Mouse (Mus musculus) spleen, postnatal 36 days (tissue): ENCODE data around the gene Gm49630.
"Not testable (repeated sequence)": the region's sequence is repeated elsewhere in the genome, so short reads cannot be mapped to it uniquely, and the experiment has no call there.

ENCODE experiments used
- DNase-seq, 2 experiments: peaks; one replicate each; pipeline ENCODE4 v3.0.0; 2022; ENCODE audit warnings: low spot score in 2 of 2, mixed read lengths in 1 of 2

Gm49630 gene

DNA sequence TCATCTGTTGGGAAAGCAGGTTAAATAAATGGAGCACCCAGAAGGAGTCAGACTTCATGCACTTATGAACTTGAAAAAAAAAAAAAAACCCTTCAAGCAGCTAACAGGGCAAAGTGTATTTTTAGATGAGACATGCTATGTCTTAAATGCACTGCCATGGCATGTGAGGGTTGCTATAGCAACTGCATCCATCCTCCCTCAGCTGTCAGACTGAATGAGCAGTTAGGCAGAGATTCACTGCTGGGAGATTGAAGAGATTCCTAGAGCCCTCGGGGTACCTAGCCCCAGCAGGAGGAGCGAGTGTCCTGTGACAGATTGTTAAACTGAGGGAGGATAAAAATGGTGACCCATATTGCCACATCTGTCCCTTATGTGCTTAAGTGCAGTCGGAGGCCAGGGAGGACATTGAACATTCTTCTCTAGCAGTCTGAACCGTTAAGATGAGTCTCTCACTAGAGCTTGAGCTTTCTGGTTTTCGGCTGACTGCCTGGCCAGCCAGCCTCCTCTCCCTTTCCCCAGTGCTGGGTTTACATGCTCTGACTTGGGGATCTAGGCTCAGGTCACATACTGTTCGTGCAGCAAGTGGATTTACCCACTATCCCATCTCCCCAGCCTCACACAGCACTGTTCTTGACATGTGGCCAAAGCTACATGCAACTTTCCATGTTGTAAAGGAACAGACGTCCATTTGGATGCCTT is 5.0 kb downstream of the Gm49630 start:
- not testable (repeated sequence) for DNase-seq

DNA sequence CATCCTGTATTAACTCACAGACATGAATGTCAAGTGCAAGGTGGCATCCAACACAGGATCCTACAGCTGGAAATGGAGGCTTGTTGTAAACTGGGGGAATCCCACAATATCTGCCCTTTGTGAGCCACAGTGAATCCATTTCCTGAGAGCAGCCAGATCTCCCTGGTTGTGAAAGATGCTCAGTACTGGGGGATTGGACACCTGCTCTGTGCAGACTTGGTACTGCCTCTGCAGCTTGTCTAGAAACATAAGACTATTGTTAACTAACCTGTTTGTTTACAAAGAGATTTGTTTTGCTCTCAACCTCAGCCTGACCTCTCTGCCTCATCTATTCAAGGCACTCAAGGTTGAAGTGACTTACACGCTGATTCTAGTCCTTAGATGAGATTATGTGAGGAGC is 5.5 kb downstream of the Gm49630 start:
- not testable (repeated sequence) for DNase-seq

DNA sequence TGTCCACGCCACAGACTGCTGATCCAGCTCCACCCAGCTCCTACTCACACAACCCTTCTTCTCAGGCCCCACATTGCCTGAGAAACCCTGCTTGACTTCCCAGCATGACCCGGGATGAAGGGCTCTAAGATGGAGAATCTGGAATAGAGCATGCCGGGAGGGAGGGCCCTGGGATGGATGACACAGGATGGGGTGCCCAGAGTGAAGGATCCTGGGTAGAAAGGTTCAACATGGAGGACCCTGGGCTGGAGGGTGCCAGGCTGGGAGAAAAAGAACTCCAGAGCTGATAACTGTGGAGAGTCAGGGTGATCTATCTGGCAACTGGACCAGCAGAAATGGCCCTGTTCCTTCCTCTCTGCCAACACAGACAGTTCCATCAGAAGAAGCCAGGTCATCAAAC is 6.2 kb downstream of the Gm49630 start:
- not testable (repeated sequence) for DNase-seq

DNA sequence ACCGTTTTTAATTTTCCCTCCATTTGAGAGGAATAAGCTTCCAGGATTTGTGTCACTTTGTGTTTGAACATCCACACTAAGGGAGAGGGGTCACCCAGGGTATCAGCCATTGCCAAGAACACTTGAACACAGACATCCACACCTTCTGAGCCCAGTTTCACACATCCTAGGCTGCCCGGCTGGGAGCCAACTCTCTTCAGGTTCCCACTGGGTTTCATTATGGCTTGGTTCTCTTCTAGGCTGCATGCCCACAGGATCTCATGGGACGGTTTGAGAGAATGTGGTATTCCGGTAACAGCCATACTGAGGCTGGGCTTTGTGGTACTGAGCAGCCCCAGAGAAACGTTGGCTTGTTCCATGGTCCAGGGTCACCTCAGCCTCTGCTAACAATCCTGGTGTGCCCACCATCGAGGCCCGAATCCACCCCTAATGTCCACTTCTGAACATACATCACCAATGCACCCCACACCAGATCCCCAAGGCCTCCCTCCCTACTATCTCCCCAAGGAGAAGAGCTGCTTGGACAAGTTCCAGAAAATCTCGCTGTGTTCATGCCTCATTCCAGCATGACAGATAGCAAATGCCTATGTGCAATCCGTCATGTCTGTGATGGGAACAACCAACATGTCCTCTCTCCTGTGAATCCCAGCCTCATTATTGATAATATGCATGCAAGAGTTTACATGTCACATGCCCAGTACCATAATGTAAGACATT is 10.9 kb downstream of the Gm49630 start:
- DNase-seq: not testable (repeated sequence)

DNA sequence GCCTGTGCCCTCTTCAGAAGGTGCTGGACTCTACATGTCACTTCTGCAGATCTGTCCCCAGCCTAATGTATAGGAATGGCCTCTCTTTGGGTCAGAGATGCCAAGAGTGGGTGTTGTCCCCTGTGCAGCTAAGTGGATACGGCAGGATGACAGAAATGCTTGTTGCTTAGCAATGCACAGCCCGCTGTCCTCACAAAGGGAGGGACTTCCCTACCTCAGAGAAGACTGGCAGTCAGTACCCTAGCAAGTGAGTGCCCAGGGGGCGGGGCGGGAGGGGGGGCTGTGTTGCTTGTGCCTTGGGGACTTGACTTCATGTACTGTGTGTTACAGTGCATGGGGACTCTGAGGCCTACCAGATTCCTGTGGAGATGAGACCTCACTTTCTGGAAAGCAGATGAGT is 12.0 kb downstream of the Gm49630 start:
- DNase-seq: not testable (repeated sequence)

DNA sequence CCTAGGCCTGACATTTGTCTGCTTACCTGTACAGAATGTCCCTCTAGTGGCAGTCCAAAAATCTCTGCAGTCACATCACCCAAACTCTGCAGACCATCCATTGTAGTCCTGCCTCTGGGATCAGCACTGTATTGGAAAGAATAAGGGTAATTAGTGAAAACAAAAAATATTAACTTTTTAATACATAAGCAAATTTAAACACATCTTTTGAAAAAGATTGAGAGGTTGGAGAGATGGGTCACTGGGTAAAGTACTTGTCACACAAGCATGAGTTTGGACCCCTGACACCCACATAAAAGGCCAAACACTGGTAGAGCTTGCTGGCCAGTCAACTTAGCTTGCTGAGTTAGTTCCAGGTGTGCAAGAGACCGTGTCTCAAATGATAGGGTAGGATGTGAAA is 19.2 kb downstream of the Gm49630 start, which contains the start of gene Ttll2:
Gene Ttll2, minus strand, starts transcription at position 101 of the 400 bp plus-strand sequence.
- not testable (repeated sequence) for DNase-seq

DNA sequence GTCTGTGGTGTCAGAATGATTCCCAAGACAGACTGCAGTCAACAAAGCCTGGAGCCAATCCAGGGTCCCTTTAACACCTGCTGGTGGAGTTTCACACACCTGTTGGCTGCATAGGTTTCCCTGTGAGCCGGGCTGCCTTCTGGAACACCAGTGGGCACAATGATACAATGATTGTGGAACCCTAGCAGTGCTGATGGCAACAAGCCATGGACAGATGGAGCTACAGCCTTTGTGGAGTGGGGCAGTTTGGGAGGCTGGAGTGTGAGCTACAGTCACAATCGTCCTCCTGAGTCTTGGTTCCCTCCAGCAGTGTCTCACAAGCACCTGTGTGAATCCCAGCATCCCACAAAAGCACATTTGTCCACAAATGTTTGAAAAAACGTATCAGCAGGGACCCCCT is 23.0 kb downstream of the Gm49630 start:
- DNase-seq: not testable (repeated sequence)

DNA sequence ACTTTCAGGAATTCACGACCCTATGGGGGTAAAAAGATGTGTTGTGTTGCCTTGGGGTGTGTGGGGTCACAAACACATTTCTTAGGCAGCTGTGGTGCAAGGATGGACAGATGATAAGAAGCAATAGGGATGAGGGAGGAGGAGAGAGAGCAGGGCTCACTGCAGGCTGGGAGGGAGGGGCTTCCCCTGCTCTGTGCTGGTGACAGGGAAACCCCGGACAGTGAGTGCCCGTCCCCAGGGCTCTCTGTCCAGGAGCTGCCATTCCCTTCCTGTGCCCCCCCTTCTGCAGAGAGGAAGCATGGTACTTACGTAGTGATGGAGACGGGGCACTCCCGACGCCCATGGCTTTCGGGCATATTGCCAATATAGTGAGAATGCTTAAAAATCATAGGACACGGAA is 34.4 kb downstream of the Gm49630 start:
- not testable (repeated sequence) for DNase-seq

DNA sequence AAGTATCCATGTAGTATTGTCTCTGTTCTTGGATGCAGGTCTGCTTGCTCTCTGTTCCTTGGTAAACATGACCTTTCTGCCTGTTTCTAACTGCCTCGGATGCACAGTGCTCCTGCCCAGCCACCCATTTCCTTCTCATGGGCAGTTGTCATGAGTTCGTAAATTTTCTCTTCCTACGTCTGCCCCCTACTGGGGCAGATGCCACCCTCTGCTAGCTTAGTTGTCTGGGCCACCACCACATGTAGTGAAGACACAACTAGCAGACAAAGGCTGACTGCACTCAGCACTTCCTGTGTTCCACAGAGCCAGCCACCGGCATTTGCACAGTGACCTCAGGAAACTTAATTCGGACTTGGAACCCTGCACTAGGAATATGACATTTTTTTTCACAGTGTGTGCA is 39.0 kb downstream of the Gm49630 start:
- DNase-seq: not testable (repeated sequence)

DNA sequence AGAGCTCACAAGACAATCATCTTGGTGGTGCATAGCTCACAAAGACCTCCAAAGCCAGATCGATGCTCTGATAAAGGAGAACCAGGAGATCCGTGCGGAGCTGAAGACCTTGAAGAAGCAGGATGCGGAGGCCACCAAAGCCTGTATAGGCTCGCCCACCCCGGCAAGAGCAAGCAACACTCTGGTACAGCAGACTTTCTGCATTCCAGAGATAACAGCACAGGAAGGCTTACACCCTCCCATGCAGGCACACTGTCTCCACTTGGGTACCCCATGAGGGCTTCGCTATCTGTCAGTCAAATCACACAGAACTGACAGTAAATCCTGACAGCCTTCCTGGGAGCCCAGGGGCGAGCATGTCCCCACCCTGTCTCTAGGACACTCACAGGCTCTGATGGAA is 45.4 kb downstream of the Gm49630 start:
- DNase-seq: not testable (repeated sequence)

DNA sequence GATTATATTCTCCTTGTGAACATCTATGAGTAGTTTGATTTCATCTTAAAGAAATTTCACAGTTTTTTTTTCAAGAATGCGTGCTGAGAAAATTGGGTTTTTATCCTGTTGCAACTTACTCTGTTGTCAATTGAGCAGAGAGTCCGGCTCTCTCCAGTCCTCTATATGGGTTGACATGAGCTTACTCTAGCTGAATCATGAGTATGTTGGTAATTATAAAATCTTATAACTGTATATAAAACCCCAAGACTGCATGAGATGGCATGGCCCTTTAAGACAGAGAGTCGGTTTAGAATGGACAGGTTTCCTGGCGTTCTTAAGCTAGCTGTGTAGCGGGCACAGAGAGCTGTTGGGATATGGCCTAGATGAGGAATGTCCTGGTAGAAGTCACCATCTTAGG is 47.4 kb downstream of the Gm49630 start, which contains the start of gene Tcp10a:
Gene Tcp10a, plus strand, starts transcription at position 301 of the 400 bp plus-strand sequence.
- DNase-seq: not testable (repeated sequence)

DNA sequence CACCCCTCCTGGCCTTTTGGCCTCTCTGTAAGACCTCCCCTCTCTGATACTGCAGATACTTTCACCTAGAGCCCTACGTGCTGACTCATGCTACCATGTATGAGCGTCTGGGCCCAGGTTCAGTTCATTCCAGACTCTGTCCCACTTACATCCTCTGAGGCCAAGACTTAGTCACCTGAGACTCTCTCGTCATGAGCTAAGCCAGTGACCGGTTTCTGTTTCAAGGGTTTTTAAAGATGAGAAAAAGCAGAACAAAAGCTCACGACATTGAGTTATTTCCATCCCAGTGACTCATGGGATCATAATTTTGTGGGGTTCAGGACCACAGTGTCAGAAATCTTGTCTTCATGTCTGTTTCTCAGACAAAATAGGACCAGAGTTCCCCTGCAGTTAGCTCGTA is 52.0 kb downstream of the Gm49630 start:
- not testable (repeated sequence) for DNase-seq

DNA sequence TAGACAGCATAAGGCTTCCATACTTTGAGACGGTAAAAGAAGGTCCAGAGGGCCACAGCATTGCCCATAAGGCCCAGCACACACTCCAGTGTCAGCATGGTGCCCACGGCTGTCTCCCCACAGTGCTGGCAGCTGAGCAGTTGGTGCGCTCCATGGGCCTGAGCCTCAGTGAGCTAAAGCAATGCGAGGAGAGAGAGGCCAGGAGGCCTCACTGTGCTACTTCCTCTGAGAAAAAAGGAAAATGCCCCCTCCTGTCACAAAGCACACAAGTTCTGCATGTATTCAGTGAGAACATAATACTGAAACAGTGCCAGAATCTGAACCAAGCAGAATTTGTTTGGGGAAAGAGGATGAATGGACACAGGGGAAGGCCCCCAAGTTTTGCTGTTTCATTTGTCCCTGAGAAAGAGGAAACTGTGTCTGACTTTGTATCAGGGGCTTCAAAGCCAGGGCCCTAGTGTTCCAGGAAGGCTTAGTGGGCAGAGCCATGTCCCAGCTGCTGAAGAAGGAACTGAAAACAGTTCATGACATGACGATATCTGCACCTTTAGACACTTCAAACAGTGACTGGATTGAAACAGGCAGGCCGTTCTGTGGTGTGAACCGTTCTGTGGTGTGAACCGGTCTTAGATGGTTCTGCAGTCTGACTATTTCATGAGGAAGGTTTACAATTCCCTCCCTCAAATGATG is 55.9 kb downstream of the Gm49630 start:
- peak in 1 of 2 experiments; percentile 11 for DNase-seq

DNA sequence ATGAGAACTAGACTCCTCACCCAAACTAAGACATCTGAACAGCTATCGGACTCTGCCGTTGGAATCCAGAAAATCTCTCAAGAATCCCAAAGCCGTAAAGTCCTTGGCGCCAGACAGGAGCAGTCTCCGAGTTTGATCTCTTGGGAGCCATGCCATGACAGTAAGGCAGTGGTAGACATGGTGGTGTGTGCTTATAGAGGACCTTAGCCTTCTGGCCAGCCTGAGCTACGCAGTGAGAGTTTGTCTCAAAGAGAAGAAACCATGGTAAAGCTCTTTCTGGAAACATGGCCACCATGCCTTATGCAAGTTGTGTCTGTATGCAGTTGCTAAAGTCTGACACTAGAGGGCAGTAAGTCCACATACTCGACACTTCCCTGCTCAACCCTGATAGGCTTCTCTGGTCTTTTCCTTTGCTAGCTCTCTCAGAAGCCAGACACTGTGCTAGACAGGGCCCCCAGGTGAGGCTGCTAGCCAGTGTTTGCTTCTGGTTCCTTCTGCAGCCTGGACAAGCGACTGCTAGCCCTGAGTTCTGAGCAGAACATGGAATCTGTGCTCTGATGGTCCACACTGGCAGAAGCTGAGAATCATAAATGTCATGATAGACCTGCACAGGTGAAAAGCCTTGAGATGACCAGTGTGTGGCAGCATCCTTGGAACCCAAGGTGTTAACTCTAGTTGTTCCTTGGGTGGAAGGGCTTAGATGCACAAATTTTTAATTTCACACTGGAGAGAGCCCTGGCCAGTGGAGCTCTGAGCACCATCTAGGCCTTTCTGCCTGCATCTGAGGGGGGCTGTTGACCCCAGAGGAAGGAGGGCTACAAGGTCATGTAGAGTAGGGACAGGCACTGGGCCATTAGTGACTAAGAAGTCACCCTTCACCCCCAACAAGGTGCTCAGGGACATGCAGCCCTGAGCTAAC is 65.2 kb downstream of the Gm49630 start:
- peak in 1 of 2 experiments; percentile 12 for DNase-seq
